In genomic region chr6:148467170-148467921, GRCm38 (mm10) we compare ENCODE assay signal across 9 mouse cellular contexts. TPM values are rescaled to one million over a fixed set of nuclear protein-coding genes. Genes with fewer than 3 reads are reported as not detected.
A peak's percentile ranks its signal among the peaks of the same experiment; 100 is the strongest.
DNase-seq lines count a peak whose midpoint lies in the region; ATAC-seq and TF ChIP-seq lines count a peak whose summit lies in the region.
"Had no signal": no experiment of that assay in that cellular context is flagged by ENCODE, and none has a peak within 500 bp of the region (broad histone marks: within the 10 kb centered on the region; RNA-seq: fewer than 3 reads in every experiment).

No protein-coding gene starts in this region.

- H3K9ac ChIP-seq in midbrain, embryonic 11.5 days (ENCODE audit: low read length), result no peak overlapping the region
- no peak overlapping the region for H3K9ac ChIP-seq in midbrain, postnatal 0 days (replicated peaks; ENCODE audit: low read length, poor library complexity, severe bottlenecking)
- H3K9ac ChIP-seq in hindbrain, embryonic 14.5 days, result no peak overlapping the region

- no peak overlapping the region for H3K4me3 ChIP-seq in midbrain, embryonic 11.5 days (ENCODE audit: low read depth, low read length)
- no peak overlapping the region for H3K4me3 ChIP-seq in midbrain, postnatal 0 days (ENCODE audit: low read depth, low read length)
- no peak overlapping the region for H3K4me3 ChIP-seq in hindbrain, embryonic 14.5 days (replicated peaks; ENCODE audit: low read length)
- no peak overlapping the region for H3K4me3 ChIP-seq in cerebellum, adult 2 months (replicated peaks; ENCODE audit: insufficient read depth, low read depth, low read length)

- ATAC-seq in midbrain, embryonic 11.5 days (ENCODE audit: low FRiP score), result 0 out of 2 replicates have a peak, but pooled peaks have one; percentile 38
- ATAC-seq in midbrain, postnatal 0 days (ENCODE audit: low FRiP score), result no peak
- ATAC-seq in hindbrain, embryonic 14.5 days (ENCODE audit: low FRiP score), result peak; percentile 51; the same call in 1 of the 2 replicates
- ATAC-seq: forebrain, embryonic 16.5 days had no signal

- no peaks in the 10 kb centered on the region for H3K36me3 ChIP-seq in midbrain, embryonic 11.5 days (ENCODE audit: control insufficient read depth, insufficient read depth, low read length)
- no peaks in the 10 kb centered on the region for H3K36me3 ChIP-seq in midbrain, postnatal 0 days (ENCODE audit: insufficient read depth, low read length)
- no peaks in the 10 kb centered on the region for H3K36me3 ChIP-seq in hindbrain, embryonic 14.5 days (replicated peaks; ENCODE audit: control insufficient read depth, insufficient read depth)

- H3K4me2 ChIP-seq in midbrain, embryonic 11.5 days, result no peak overlapping the region
- no peak overlapping the region for H3K4me2 ChIP-seq in midbrain, postnatal 0 days (ENCODE audit: low read depth, low read length, poor library complexity, severe bottlenecking)
- no peak overlapping the region for H3K4me2 ChIP-seq in hindbrain, embryonic 14.5 days (replicated peaks)

- peak; percentile 27 for DNase-seq in adrenal gland, adult 2 months
- DNase-seq in adrenal gland, postnatal 25 days, result no peak
- no peak for DNase-seq in midbrain, embryonic 11.5 days (ENCODE audit: low spot score, missing footprints)
- no peak for DNase-seq in midbrain, postnatal 0 days (ENCODE audit: low spot score)
- DNase-seq in hindbrain, embryonic 14.5 days (ENCODE audit: low spot score), result no peak
- DNase-seq in retina, postnatal 1 day, result peak; percentile 17
- no peak for DNase-seq in left cerebral cortex, adult 9 months (ENCODE audit: low spot score in 2 of 2)
- no peak for DNase-seq in cerebellum, adult 2 months

- 44% methylated on average over 3 of the region's 3 CpGs for WGBS in midbrain, embryonic 11.5 days
- 43% methylated on average over 2 of the region's 3 CpGs for WGBS in midbrain, postnatal 0 days
- 28% methylated on average over 3 of the region's 3 CpGs for whole genome bisulfite sequencing in hindbrain, embryonic 14.5 days
- WGBS in cerebellum, adult 2 months, result 34% methylated on average over 3 of the region's 3 CpGs

- no peaks in the 10 kb centered on the region for H3K27me3 ChIP-seq in midbrain, embryonic 11.5 days (ENCODE audit: control insufficient read depth, insufficient read depth, low read length)
- H3K27me3 ChIP-seq in midbrain, postnatal 0 days (ENCODE audit: insufficient read depth, low read length), result no peaks in the 10 kb centered on the region
- no peaks in the 10 kb centered on the region for H3K27me3 ChIP-seq in hindbrain, embryonic 14.5 days (ENCODE audit: control insufficient read depth, insufficient read depth, low read length)
- no peaks in the 10 kb centered on the region for H3K27me3 ChIP-seq in cerebellum, adult 2 months (ENCODE audit: control insufficient read depth, insufficient read depth, low read length)

- no peaks in the 10 kb centered on the region for H3K9me3 ChIP-seq in midbrain, embryonic 11.5 days (ENCODE audit: control insufficient read depth, low read length)
- H3K9me3 ChIP-seq in midbrain, postnatal 0 days (ENCODE audit: low read length), result no peaks in the 10 kb centered on the region
- no peaks in the 10 kb centered on the region for H3K9me3 ChIP-seq in hindbrain, embryonic 14.5 days (ENCODE audit: control insufficient read depth, low read length)

- no peak for TF ChIP-seq CTCF in midbrain, postnatal 0 days (IDR thresholded peaks at IDR 0.05)
- TF ChIP-seq CTCF in cerebellum, adult 2 months (IDR thresholded peaks at IDR 0.05; ENCODE audit: borderline replicate concordance, insufficient read depth, low read depth, low read length), result no peak

- no peak for TF ChIP-seq POLR2A in cerebellum, adult 2 months (IDR thresholded peaks at IDR 0.05; ENCODE audit: borderline replicate concordance, insufficient read depth, low read length)

- no peak overlapping the region for H3K27ac ChIP-seq in midbrain, embryonic 11.5 days (ENCODE audit: low read depth, low read length)
- no peak overlapping the region for H3K27ac ChIP-seq in midbrain, postnatal 0 days (ENCODE audit: low read depth, low read length)
- H3K27ac ChIP-seq in hindbrain, embryonic 14.5 days, result no peak overlapping the region
- H3K27ac ChIP-seq in cerebellum, adult 2 months (ENCODE audit: insufficient read depth, low read length), result no peak overlapping the region

- H3K4me1 ChIP-seq in midbrain, embryonic 11.5 days (ENCODE audit: control insufficient read depth, insufficient read depth, low read length), result no peaks in the 10 kb centered on the region
- no peaks in the 10 kb centered on the region for H3K4me1 ChIP-seq in midbrain, postnatal 0 days (ENCODE audit: insufficient read depth, low read length)
- no peaks in the 10 kb centered on the region for H3K4me1 ChIP-seq in hindbrain, embryonic 14.5 days (replicated peaks; ENCODE audit: control insufficient read depth, insufficient read depth, low read length)
- no peaks in the 10 kb centered on the region for H3K4me1 ChIP-seq in cerebellum, adult 2 months (ENCODE audit: control insufficient read depth, insufficient read depth, low read length)

RNA-seq across cellular contexts. Expression of gene Tmtc1, which starts 23.2 kb away (rescaled TPM):
- total RNA-seq in adrenal gland, adult 2 months (2021), result 10 to 100 TPM in 1 of 2 experiments, 1 to 10 TPM in 1; 9.8 to 14.3 TPM
- polyA plus RNA-seq in adrenal gland, adult 2 months (2012; rRNA removed), result 4.0 and 6.4 TPM in 2 replicates
- total RNA-seq in adrenal gland, postnatal 25 days (2021), result 11.6 and 13.1 TPM in 2 replicates
- 0.98 and 1.0 TPM in 2 replicates for polyA plus RNA-seq in midbrain, embryonic 11.5 days (2014; fragmentation: Nextera tagmentation; extraction: Ambion mirVana)
- total RNA-seq in midbrain, postnatal 0 days (2014; rRNA removed), result 29.4 and 30.9 TPM in 2 replicates
- polyA plus RNA-seq in midbrain, postnatal 0 days (2015; fragmentation: Nextera tagmentation; extraction: Ambion mirVana), result 1.6 and 2.0 TPM in 2 replicates
- 5.3 and 6.0 TPM in 2 replicates for polyA plus RNA-seq in hindbrain, embryonic 14.5 days (2014; fragmentation: Nextera tagmentation; extraction: Ambion mirVana)
- 16.3 and 18.5 TPM in 2 replicates for polyA plus RNA-seq in cerebellum, adult 2 months (2012; rRNA removed)

Comparison
In these comparisons a context has a peak if more than half of its experiments do, and no peak if none do; other contexts are left out.
1. DNase-seq: peak in adrenal gland, adult 2 months (single experiment) and retina, postnatal 1 day (single experiment); none in adrenal gland, postnatal 25 days (single experiment), midbrain, embryonic 11.5 days (single experiment), midbrain, postnatal 0 days (single experiment), hindbrain, embryonic 14.5 days (single experiment), left cerebral cortex, adult 9 months (0 of 2) and cerebellum, adult 2 months (0 of 2).